Mouse (Mus musculus) heart, adult 2 months (tissue): Measurements from ENCODE around the gene Prrx2. TPM values are rescaled to one million over a fixed set of nuclear protein-coding genes. Genes with fewer than 3 reads are reported as not detected.

ENCODE experiments used
- DNase-seq, 2 experiments: peaks; one replicate each; pipeline ENCODE4 v3.0.0; 2021
- H3K27ac ChIP-seq: fragments of 200-600 bp; 2 replicates; pipeline ENCODE4 v1.8.1; 2022
- H3K27me3 ChIP-seq: fragments of 200-500 bp; 2 replicates; pipeline ENCODE4 v1.6.1; 2012; ENCODE audit warnings: mild to moderate bottlenecking, low read length, inconsistent platforms, mixed read lengths; ENCODE audit not compliant: control insufficient read depth, insufficient read depth
- H3K36me3 ChIP-seq: fragments of 200-500 bp; 2 replicates; pipeline ENCODE4 v1.6.1; 2012; ENCODE audit warnings: low read length, inconsistent platforms; ENCODE audit not compliant: control insufficient read depth, insufficient read depth
- H3K4me1 ChIP-seq: fragments of 200-500 bp; 2 replicates; pipeline ENCODE4 v1.6.1; 2011; ENCODE audit warnings: low read length; ENCODE audit not compliant: control insufficient read depth, insufficient read depth
- H3K4me3 ChIP-seq: fragments of 200-600 bp; 2 replicates; pipeline ENCODE4 v1.8.1; 2022
- H3K79me2 ChIP-seq: fragments of 200-500 bp; replicated peaks from 2 replicates; pipeline ENCODE4 v1.6.1; 2012; ENCODE audit warnings: mild to moderate bottlenecking, inconsistent platforms, low read length, moderate library complexity, mixed read lengths; ENCODE audit not compliant: control insufficient read depth, insufficient read depth
- H3K9ac ChIP-seq: fragments of 200-500 bp; 2 replicates; pipeline ENCODE4 v1.6.1; 2012; ENCODE audit warnings: low read depth, mild to moderate bottlenecking, control low read depth, inconsistent platforms, low read length, mixed read lengths
- CTCF ChIP-seq: fragments of 200-600 bp; IDR thresholded peaks from 2 replicates; pipeline ENCODE4 v1.8.1; 2022; ENCODE audit warnings: antibody characterized with exemption, mild to moderate bottlenecking, moderate library complexity
- EP300 ChIP-seq: fragments of 200-500 bp; IDR thresholded peaks from 2 replicates; pipeline ENCODE4 v1.6.1; 2011; ENCODE audit warnings: low read depth, low read length, control low read depth; ENCODE audit not compliant: insufficient read depth
- POLR2A ChIP-seq: fragments of 200-500 bp; IDR thresholded peaks from 2 replicates; pipeline ENCODE4 v1.6.1; 2011; ENCODE audit warnings: mild to moderate bottlenecking, low read depth, low read length, control low read depth; ENCODE audit not compliant: insufficient read depth
- whole genome bisulfite sequencing: fragments of 180-500 bp; shearing (Covaris S2); methylation state at CpG from one replicate; pipeline ENCODE4 v1.1.7; 2018; 5-methylcytosine and 5-hydroxymethylcytosine counted together
- intact Hi-C: fragments of 180-260 bp; cut with DNase I; formaldehyde crosslinking; loops from one replicate; pipeline ENCODE4 v1.15.1; 2025
- long read RNA-seq: library from polyadenylated mRNA; stranded (forward); transcript quantifications from one replicate; pipeline ENCODE4 v2.0.0, GENCODE M21; 2021
- polyA plus RNA-seq: library from polyadenylated mRNA; depleted of rRNA; stranded (reverse); fragments of >200 nt; gene quantifications from 2 replicates; pipeline ENCODE4 v1.2.3, GENCODE M21; 2012; rRNA removed
- total RNA-seq, 2 experiments: library from RNA; stranded (reverse); gene quantifications; 2 replicates each; pipeline ENCODE4 v1.2.3; 2021

The Prrx2 gene
- total RNA-seq: under 1 TPM; 0.75 to 0.84 TPM
- 1.6 and 2.4 TPM in 2 replicates for polyA plus RNA-seq
- long read RNA-seq, partial matches to known transcripts: 0 of 1 reads
- long read RNA-seq, other reads (novel, unspliced or antisense): 0 of 1 reads

DNA sequence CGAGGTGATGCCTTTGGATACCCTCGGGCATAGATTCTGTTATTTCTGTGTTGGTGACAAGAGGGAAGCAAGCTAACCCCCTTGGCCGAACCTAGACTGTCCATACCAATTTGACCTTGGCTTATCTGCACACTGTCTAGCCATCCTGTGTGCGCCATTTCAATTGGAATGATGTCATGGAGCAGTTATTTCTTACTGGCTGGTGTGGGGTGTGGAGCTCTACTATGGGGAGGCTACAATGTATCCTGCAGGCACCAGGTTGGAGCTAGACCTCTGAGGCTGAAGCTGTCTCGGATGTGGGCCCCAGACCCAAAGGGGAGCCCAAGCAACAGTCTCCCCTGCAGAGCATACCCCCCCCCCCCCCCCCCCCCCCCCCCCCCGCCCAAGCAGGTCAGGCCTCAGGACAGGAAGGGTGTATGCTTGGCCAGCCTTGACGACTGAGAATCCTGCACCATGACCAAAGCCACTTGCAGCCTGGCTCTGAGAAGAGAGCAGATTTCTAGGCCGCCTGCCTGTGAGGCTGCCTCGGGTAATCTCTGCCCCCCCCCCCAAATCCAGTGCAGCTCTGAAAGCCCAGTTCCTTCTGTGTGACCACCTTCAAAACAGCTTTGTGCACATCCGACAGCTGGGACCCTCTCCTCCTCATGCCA, at the start of gene Prrx2:
Prrx2 (plus strand) TSS at position 600 of the 650 bp plus-strand sequence.
- intact Hi-C loops: no loop called here
- 50% methylated on average over 9 of the region's 10 CpGs for WGBS
- DNase-seq: no peak
- Histone ChIP-seq H3K79me2 (no peaks in the 10 kb centered on the region), H3K4me3 (no peak within 1 kb of the TSS), H3K27me3 (no peaks in the 10 kb centered on the region), H3K36me3 (no peaks in the 10 kb centered on the region), H3K4me1 (no peaks in the 10 kb centered on the region), H3K27ac (no peak within 1 kb of the TSS; the same call in 1 of the 2 replicates), H3K9ac (no peak within 1 kb of the TSS)
- TF ChIP-seq CTCF: no peak
- TF ChIP-seq POLR2A: no peak
- TF ChIP-seq EP300: no peak

DNA sequence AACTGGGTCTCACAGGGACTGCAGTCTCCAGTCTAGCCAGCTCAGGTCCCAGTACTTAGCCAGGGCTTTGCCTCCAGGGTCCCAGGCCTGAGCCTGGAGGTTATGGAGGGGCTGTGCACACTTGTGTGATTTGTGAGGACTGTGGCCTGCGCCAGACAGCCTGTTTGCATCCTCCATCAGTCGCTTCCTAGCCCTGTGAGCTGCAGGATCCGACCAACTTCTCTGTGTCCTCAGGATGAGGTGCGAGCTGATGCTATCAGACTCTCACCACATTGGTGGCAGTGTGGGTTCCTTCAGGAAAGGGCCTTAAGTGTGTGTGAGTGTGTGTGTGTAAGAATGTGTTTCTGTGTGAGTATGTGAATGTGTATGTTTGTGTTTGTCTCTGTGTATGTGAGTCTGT, 47.3 kb upstream of the Prrx2 start:
- intact Hi-C loops: no loop called here

DNA sequence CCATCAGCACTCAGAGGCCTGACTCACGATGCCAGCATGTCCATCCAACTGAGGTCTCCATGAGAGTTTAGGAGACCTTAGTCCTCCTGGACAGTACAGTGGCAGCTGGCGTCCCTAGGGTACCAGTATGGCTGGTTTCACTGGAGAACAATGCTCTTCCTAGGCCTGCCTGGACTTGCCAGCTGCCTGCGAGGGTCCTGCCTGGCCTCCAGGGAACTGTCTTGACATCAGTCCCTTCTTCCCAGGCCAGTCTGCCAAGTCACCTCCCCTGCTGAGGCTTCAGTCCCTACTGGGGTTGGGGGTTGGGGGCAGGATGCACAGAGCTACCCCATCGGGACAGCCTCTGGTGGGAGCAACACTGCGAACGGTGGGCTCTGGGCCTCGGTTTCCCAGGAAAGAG, 42.7 kb upstream of the Prrx2 start:
- Histone ChIP-seq H3K27me3 (no peaks in the 10 kb centered on the region), H3K27ac (no peak overlapping the region), H3K4me3 (no peak overlapping the region), H3K79me2 (no peaks in the 10 kb centered on the region), H3K9ac (no peak overlapping the region), H3K4me1 (no peaks in the 10 kb centered on the region; the same call in 1 of the 2 replicates), H3K36me3 (no peaks in the 10 kb centered on the region)
- 85% methylated on average over 7 of the region's 7 CpGs for WGBS
- DNase-seq: no peak
- TF ChIP-seq POLR2A (no peak), CTCF (no peak), EP300 (no peak)
- intact Hi-C loops: loop anchor here (5.0 kb wide), 1 partner anchor 140 kb away; no protein-coding TSS in a partner anchor

More for the DNA sequence above, 47.3 kb upstream of the Prrx2 start:
- Histone ChIP-seq H3K4me3 (no peak overlapping the region), H3K27me3 (no peaks in the 10 kb centered on the region), H3K36me3 (no peaks in the 10 kb centered on the region), H3K79me2 (no peaks in the 10 kb centered on the region), H3K9ac (no peak overlapping the region), H3K4me1 (peaks cover 2% of the 10 kb centered on the region), H3K27ac (no peak overlapping the region)
- TF ChIP-seq EP300: no peak
- no peak for TF ChIP-seq POLR2A
- no peak for TF ChIP-seq CTCF
- no peak for DNase-seq
- 83% methylated on average over 4 of the region's 4 CpGs for WGBS

DNA sequence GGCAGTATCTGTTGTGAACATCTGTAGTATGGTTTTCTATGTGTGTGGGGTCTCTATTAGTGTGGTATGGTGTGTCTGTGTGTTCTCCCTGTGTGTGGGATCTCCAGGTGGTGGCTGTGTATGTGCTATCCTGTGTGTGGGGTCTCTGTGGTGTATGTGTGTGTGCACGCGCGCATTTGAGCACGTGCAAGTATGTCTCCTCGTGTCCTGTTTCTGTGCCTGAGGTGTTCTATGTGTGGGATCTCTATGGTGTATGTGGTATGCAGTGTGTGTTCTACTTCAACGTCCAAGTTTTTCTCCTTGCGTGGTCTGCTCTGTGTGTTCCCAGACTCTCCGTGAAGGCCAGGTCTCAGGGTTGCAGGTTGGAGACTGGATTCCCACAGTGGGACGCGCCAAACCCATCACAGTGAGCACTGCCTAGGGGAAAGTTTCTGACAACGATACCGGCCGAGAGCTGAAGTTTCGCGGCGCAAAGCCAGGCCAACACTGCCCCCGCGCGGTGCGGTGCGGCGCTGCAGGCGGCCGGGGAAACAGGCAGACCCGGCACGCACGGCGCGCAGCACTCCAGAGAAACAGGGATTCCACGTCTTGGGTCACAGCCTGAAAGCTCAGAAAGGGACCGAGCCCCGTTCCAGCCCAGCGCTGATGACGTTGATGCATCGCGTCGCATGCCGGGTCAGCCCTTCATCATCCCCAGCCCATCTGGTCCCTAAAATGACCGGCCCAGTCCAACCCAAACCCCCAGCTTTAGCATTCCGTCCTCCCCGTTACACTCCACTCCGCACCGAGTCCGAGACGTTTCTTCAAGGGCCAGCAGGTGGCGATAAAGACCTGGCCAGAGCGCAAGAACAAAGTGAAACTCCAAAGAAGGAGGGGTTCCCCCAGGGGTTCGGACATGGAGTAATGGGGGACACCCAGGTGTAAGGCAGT, 40.3 kb upstream of the Prrx2 start:
- DNase-seq: peak; percentile 95 to 100
- no peaks in the 10 kb centered on the region for H3K27me3 ChIP-seq
- H3K27ac ChIP-seq: peak overlapping the region; percentile 89
- H3K4me1 ChIP-seq: no peaks in the 10 kb centered on the region; the same call in 1 of the 2 replicates
- H3K4me3 ChIP-seq: peak overlapping the region; percentile 36; the same call in 1 of the 2 replicates
- 5% methylated on average over 48 of the region's 48 CpGs for WGBS
- no peaks in the 10 kb centered on the region for H3K36me3 ChIP-seq
- H3K79me2 ChIP-seq: no peaks in the 10 kb centered on the region
- TF ChIP-seq POLR2A (peak; percentile 47; the same call in 1 of the 2 replicates), CTCF (peak; percentile 82), EP300 (peak; percentile 88)
- intact Hi-C loops: loop anchor here (1.0 to 5.0 kb wide), 7 partner anchors 21 to 358 kb away; no protein-coding TSS in a partner anchor
- H3K9ac ChIP-seq: peak overlapping the region; percentile 76

DNA sequence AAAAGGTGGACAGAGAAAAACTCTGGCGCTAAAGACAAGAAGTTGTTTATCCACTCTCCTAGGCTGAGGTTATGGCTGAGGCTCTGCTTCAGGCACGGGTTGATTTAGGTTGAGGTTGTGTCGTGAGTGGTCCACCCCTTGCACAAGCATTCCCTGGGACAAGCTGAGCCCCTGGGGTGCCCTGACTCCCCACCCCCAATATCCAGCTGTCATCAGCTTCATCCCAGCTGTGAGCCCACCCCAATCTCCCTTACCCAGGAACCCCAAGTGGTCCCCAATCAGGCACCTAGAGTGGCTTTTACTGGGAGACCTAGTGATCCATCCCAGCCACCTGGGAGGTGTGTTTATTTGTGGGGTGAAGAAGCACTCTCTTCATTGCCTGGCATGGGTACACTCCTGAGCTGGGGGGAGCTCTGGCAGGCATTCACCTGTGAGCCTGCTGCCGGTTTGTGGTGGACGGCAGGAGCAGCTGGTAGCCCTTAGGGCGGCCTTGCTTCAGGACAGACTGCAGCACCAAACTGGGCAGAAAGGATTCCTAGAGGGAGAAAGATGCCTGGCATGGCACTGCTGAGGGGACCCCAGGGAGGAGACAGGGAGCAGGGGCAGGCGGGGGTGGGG, 39.4 kb upstream of the Prrx2 start:
- peak in 1 of 2 experiments; percentile 13 for DNase-seq
- Histone ChIP-seq H3K4me1 (no peaks in the 10 kb centered on the region; the same call in 1 of the 2 replicates), H3K27me3 (no peaks in the 10 kb centered on the region), H3K36me3 (no peaks in the 10 kb centered on the region), H3K9ac (no peak overlapping the region), H3K4me3 (no peak overlapping the region), H3K27ac (peak overlapping the region; percentile 89), H3K79me2 (no peaks in the 10 kb centered on the region)
- intact Hi-C loops: loop anchor here (2.0 kb wide), 2 partner anchors 83 to 139 kb away; no protein-coding TSS in a partner anchor
- WGBS: 80% methylated on average over 7 of the region's 7 CpGs
- no peak for TF ChIP-seq CTCF
- no peak for TF ChIP-seq POLR2A
- TF ChIP-seq EP300: no peak
